Mouse (Mus musculus) T-helper 1 cell (primary cell): ENCODE results near the gene Unc13d.

Source experiments
- in situ Hi-C: fragments of 300-600 bp; cut with MboI, MseI; formaldehyde crosslinking; loops from one replicate; pipeline ENCODE4 v1.15.1; 2025; ENCODE audit warnings: high pct_unique_total_duplicates

Gene Unc13d

GRCm38 (mm10) chr11:116053510-116054229 is 24.1 kb downstream of the Unc13d start:
- in situ Hi-C loops = no loop called here

GRCm38 (mm10) chr11:116050196-116050595 is 27.6 kb downstream of the Unc13d start:
- in situ Hi-C loops = no loop called here

- in situ Hi-C loops = no loop called here
Measured at GRCm38 (mm10) chr11:116049610-116050009, 28.2 kb downstream of the Unc13d start.

- in situ Hi-C loops = no loop called here
Measured at GRCm38 (mm10) chr11:116045173-116045572, 32.6 kb downstream of the Unc13d start.

GRCm38 (mm10) chr11:116043286-116043685 is 34.5 kb downstream of the Unc13d start:
- in situ Hi-C loops = no loop called here

GRCm38 (mm10) chr11:116042372-116043138 is 35.2 kb downstream of the Unc13d start:
- in situ Hi-C loops = no loop called here

- in situ Hi-C loops = no loop called here
Measured at GRCm38 (mm10) chr11:116041833-116042232, 35.9 kb downstream of the Unc13d start.

- in situ Hi-C loops = no loop called here
Measured at GRCm38 (mm10) chr11:116040593-116040992, 37.2 kb downstream of the Unc13d start.

- in situ Hi-C loops = no loop called here
Measured at GRCm38 (mm10) chr11:116037826-116038225, 39.9 kb downstream of the Unc13d start.

GRCm38 (mm10) chr11:116036671-116037070 is 41.1 kb downstream of the Unc13d start:
- in situ Hi-C loops = no loop called here

- in situ Hi-C loops = loop anchor here (5.0 kb wide), 2 partner anchors 43 to 98 kb away; partner anchors contain the start of genes Trim65 and Unc13d
Measured at GRCm38 (mm10) chr11:116034584-116034983, 43.2 kb downstream of the Unc13d start.

- in situ Hi-C loops = loop anchor here (5.0 kb wide), 2 partner anchors 46 to 101 kb away; partner anchors contain the start of genes Trim65 and Unc13d
Measured at GRCm38 (mm10) chr11:116030898-116031845, 46.6 kb downstream of the Unc13d start.

GRCm38 (mm10) chr11:116030088-116030897 is 47.5 kb downstream of the Unc13d start, which contains the start of gene Unk:
Gene Unk (plus strand): TSS chr11:116030322.
- in situ Hi-C loops = loop anchor here (5.0 kb wide), 2 partner anchors 47 to 102 kb away; partner anchors contain the start of genes Trim65 and Unc13d

- in situ Hi-C loops = no loop called here
Measured at GRCm38 (mm10) chr11:116029086-116029865, 48.5 kb downstream of the Unc13d start.

- in situ Hi-C loops = no loop called here
Measured at GRCm38 (mm10) chr11:116028177-116028865, 49.4 kb downstream of the Unc13d start.

- in situ Hi-C loops = no loop called here
Measured at GRCm38 (mm10) chr11:116027756-116028155, 50.0 kb downstream of the Unc13d start, which contains the start of gene H3f3b. Gene H3f3b (minus strand): TSS chr11:116027962.

- in situ Hi-C loops = no loop called here
Measured at GRCm38 (mm10) chr11:116025056-116025845, 52.5 kb downstream of the Unc13d start.

- in situ Hi-C loops = no loop called here
Measured at GRCm38 (mm10) chr11:116024356-116024808, 53.4 kb downstream of the Unc13d start.
